Mouse (Mus musculus): ENCODE data around the gene Rps3. TPM values are rescaled to one million over a fixed set of nuclear protein-coding genes. Genes with fewer than 3 reads are reported as not detected.
"Not testable (repeated sequence)": the region's sequence is repeated elsewhere in the genome, so short reads cannot be mapped to it uniquely, and the experiment has no call there.

Rps3 gene
- 658 and 763 TPM in 2 replicates for polyA plus RNA-seq (2015; fragmentation: Nextera tagmentation; extraction: Ambion mirVana)

DNA sequence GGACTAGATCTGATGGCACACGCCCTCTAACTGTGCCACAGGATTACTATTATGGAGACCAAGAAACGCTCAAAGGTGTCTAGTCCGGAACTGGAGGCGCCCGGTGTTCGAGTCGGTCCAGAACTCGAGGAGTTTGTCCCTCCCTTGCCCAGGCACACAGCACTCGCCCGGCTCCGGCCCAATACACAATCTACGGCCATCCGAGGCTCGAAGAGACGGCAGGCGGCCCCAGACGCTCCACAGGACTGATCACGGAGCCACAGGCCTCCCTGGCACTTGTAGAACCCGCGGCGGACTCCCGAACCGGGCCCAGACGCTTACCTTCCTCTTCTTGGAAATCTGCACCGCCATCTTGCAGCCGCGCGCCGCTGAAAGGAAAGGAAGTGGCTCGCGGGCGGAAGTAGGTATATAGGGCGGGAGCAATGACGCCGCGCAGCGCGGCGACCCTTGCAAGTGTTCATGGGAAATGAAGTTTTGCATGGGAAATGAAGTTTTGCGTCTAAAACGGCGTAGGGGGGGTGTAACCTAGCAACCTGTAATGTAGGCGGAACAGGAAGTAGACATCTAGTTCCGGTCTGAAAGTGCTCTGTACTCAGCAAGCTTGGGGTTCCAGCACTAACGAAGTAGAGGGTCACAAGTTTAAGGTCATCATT is at the start of gene Rps3:
TSS of gene Rps3 (minus strand) at position 468 of the 653 bp plus-strand sequence.
- H3K27ac ChIP-seq, result peak within 1 kb of the TSS; percentile 86
- H3K4me3 ChIP-seq, result peak within 1 kb of the TSS; percentile 78
- ATAC-seq (ENCODE audit: insufficient number of reproducible peaks, low FRiP score, low TSS enrichment, low read depth), result peak; percentile 94
- H3K36me3 ChIP-seq, result peaks cover 40% of the 10 kb centered on the region
- peaks cover 13% of the 10 kb centered on the region; the same call in 1 of the 2 replicates for H3K27me3 ChIP-seq
- WGBS, result under 1% methylated on average over 43 of the region's 45 CpGs
- no peaks in the 10 kb centered on the region for H3K9me3 ChIP-seq
- peak within 1 kb of the TSS; percentile 78 for H3K9ac ChIP-seq
- peaks cover 35% of the 10 kb centered on the region for H3K4me1 ChIP-seq
- H3K4me2 ChIP-seq, result peak within 1 kb of the TSS; percentile 69

DNA sequence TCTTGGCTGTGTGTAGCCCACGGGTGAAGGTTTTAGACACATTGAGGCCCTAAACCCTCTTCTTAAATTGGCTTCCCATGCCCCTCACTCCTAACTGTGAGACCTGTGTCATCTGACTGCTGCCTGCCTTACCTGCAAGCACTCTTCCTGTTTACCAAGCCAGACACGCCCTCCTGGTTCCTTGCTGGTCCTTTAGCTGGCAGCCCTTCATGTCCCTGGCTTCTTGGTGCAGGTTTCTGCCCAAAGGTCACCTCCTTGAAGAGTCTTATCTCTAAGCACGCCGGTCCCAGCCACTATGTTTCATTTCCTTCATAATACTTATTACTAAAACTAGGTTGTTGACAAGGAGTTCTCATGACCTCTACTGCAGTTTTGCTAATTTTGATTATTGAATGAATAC is 49.0 kb upstream of the Rps3 start:
- no peaks in the 10 kb centered on the region for H3K36me3 ChIP-seq
- WGBS, result 82% methylated on average over 4 of the region's 4 CpGs
- H3K4me1 ChIP-seq, result peaks cover 30% of the 10 kb centered on the region
- H3K4me2 ChIP-seq, result no peak overlapping the region
- H3K27ac ChIP-seq, result no peak overlapping the region
- no peaks in the 10 kb centered on the region for H3K9me3 ChIP-seq
- no peak for ATAC-seq (ENCODE audit: insufficient number of reproducible peaks, low FRiP score, low TSS enrichment, low read depth)
- no peak overlapping the region for H3K4me3 ChIP-seq
- H3K9ac ChIP-seq, result no peak overlapping the region
- no peaks in the 10 kb centered on the region for H3K27me3 ChIP-seq

DNA sequence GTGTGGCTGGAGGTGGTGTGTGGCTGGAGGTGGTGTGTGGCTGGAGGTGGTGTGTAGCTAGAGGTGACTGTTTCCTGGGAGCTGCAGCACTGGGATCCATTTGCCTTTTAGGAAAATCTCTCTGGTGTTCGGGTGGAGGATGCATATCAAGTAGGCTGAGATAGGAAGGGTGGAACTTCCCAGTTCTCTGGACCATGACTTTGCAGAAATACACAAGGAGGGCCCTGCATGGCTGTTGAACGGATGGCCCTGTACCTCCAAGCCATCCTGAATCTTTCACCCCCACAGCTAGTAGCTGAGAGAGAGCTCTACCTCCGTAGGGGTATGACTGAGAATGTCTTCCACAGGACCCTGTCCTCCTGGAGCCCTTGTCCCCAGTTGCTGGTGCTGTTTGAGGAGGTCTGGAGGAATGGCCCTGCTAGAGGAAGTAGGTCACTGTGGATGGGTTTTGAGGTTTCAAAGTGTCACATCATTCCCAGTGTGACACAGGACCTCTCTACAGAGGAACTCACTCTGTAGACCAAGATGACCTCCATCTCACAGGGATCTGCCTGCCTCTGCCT is 48.0 kb upstream of the Rps3 start:
- Histone ChIP-seq H3K4me1 (peaks cover 20% of the 10 kb centered on the region), H3K9ac (no peak overlapping the region), H3K27ac (no peak overlapping the region), H3K27me3 (no peaks in the 10 kb centered on the region), H3K4me3 (no peak overlapping the region), H3K4me2 (no peak overlapping the region), H3K9me3 (no peaks in the 10 kb centered on the region), H3K36me3 (no peaks in the 10 kb centered on the region)
- ATAC-seq (ENCODE audit: insufficient number of reproducible peaks, low FRiP score, low TSS enrichment, low read depth), result no peak
- WGBS, result 82% methylated on average over 3 of the region's 3 CpGs

DNA sequence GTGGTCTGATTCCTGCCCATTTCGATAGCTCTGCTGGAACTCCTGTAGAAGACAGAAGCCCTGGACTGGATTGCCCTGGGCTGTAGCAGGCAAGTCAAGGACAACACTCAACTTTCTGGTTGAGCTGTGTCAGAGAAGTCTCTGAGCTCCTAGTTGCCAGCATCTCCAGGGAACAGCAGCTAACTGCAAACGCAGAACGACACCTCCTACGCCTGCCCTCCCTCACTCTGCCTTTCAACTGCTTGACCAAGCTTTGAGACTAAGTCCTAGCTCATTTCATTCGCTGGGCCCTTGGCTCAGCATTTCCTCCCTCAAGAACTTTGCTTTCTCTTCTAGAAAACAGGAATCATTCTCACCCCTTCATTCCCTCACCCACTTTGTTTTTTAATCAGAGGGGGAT is 45.9 kb upstream of the Rps3 start:
- no peak for ATAC-seq (ENCODE audit: insufficient number of reproducible peaks, low FRiP score, low TSS enrichment, low read depth)
- Histone ChIP-seq H3K27ac (no peak overlapping the region), H3K36me3 (no peaks in the 10 kb centered on the region), H3K4me1 (peaks cover 3% of the 10 kb centered on the region; the same call in 1 of the 2 replicates), H3K4me3 (no peak overlapping the region), H3K9ac (no peak overlapping the region), H3K27me3 (no peaks in the 10 kb centered on the region), H3K9me3 (no peaks in the 10 kb centered on the region), H3K4me2 (no peak overlapping the region)
- WGBS, result 48% methylated on average over 5 of the region's 5 CpGs

DNA sequence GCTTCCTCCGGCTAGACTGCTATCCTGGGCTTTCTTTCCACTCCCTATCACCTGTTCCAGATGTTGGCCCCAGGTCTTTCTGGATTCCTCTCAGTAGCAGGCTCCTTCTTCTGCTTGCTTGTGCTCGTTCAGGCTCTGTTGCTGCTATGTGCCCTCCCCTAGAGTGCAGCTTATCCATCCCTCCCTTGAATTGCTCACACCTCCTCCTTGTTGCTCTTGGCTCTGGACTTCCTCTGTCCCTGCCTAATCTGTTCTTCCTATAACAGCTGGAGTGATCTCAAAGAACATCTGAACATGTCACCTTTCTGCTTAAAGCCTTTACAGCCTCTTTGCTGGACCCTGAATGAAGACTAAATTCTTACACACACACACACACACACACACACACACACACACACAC is 45.0 kb upstream of the Rps3 start:
- Histone ChIP-seq H3K4me3 (no peak overlapping the region), H3K9ac (no peak overlapping the region), H3K36me3 (no peaks in the 10 kb centered on the region), H3K27me3 (no peaks in the 10 kb centered on the region), H3K9me3 (no peaks in the 10 kb centered on the region), H3K4me2 (no peak overlapping the region), H3K27ac (no peak overlapping the region), H3K4me1 (peaks cover 2% of the 10 kb centered on the region; the same call in 1 of the 2 replicates)
- no peak for ATAC-seq (ENCODE audit: insufficient number of reproducible peaks, low FRiP score, low TSS enrichment, low read depth)
- WGBS, result 18% methylated on average over 2 of the region's 2 CpGs

DNA sequence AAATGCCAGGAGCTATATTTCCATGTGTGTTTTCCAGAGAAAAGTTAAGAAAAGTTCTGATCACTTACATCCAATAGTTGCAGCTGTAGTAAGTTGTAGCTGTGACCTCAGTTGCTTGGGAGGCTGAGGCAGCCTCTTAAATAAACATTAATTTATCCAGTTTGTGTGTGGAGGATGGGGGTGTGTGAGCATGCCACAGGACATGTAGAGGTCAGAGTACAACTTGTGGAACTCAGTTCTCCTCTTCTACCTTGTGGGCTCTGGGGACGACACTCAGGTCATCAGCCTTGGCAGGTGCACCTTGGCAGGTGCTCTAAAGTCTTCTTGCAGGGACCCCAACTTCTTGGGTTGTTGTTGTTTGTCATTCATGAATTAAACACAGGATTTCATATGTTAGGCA is 40.3 kb upstream of the Rps3 start:
- ATAC-seq (ENCODE audit: insufficient number of reproducible peaks, low FRiP score, low TSS enrichment, low read depth), result no peak
- no peaks in the 10 kb centered on the region for H3K36me3 ChIP-seq
- peaks cover 7% of the 10 kb centered on the region; the same call in 1 of the 2 replicates for H3K4me1 ChIP-seq

DNA sequence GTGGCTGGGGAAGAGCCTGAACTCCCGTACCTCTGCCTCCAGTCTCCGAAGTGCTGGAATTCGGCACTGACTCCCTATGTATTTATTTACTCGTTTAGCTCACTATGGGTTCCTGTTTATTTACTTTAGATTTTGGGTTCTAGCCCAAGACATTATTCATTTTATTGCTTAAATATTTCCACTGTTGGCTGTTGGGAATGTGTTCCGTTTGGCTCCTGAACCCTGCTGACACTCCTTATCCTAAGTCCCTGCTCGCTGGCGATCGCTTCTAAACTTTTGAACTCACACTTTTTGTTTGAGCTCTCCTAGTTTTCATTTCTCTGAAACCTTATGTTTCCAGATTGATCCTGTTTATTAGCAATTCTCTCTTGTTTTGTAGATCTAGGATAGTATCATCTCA is 39.6 kb upstream of the Rps3 start:
- ATAC-seq (ENCODE audit: insufficient number of reproducible peaks, low FRiP score, low TSS enrichment, low read depth), result no peak
- H3K4me3 ChIP-seq, result no peak overlapping the region
- H3K9ac ChIP-seq, result no peak overlapping the region

More for the DNA sequence above, 40.3 kb upstream of the Rps3 start:
- H3K27ac ChIP-seq, result no peak overlapping the region
- H3K4me3 ChIP-seq, result no peak overlapping the region
- no peak overlapping the region for H3K9ac ChIP-seq
- no peak overlapping the region for H3K4me2 ChIP-seq
- H3K27me3 ChIP-seq, result no peaks in the 10 kb centered on the region
- 100% methylated on average over 1 of the region's 1 CpGs for WGBS
- H3K9me3 ChIP-seq, result no peaks in the 10 kb centered on the region

DNA sequence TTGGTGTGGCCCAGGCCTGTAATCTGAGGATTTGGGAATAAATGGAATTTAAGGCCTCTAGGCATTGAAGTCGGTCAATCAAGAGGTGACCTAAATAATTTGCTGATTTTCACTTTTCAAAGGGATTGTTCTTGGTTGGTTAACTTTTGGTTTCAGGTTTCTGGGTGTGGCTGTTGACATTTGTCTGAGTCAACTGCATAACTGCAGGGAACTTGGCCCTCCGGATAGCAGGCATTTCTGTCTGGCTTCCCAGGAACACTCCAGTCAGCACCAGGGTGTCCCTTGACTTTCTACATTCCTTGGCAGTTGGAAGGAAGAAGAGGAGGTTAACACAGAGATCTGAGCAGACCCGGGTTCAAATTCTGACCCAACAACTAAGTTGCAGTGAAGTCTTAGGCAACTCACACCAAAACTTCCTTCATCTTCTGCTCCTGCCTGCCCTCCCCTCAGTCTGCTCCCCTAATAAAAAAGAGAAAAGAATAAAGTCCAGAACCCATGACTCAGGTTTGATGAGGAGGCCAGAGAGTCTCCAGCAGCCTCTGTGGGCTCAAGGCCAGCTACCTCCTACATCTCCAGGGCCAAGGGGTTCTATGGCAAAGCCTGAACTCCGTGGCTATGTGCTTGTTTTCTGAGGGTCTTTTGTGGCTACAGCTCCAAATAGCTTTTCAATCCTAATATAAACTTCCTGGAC is 35.6 kb upstream of the Rps3 start:
- H3K9ac ChIP-seq, result no peak overlapping the region
- no peaks in the 10 kb centered on the region for H3K36me3 ChIP-seq
- H3K27me3 ChIP-seq, result no peaks in the 10 kb centered on the region
- no peak for ATAC-seq (ENCODE audit: insufficient number of reproducible peaks, low FRiP score, low TSS enrichment, low read depth)
- 0 out of 2 replicates have a peak, but pooled peaks cover 4% of the 10 kb centered on the region for H3K4me1 ChIP-seq
- H3K9me3 ChIP-seq, result no peaks in the 10 kb centered on the region
- H3K4me3 ChIP-seq, result no peak overlapping the region
- 52% methylated on average over 4 of the region's 4 CpGs for WGBS
- no peak overlapping the region for H3K27ac ChIP-seq
- H3K4me2 ChIP-seq, result no peak overlapping the region

More for the DNA sequence above, 39.6 kb upstream of the Rps3 start:
- H3K9me3 ChIP-seq, result no peaks in the 10 kb centered on the region
- no peak overlapping the region for H3K4me2 ChIP-seq
- H3K27me3 ChIP-seq, result no peaks in the 10 kb centered on the region
- 61% methylated on average over 8 of the region's 8 CpGs for WGBS
- H3K4me1 ChIP-seq, result 0 out of 2 replicates have a peak, but pooled peaks cover 4% of the 10 kb centered on the region
- no peaks in the 10 kb centered on the region for H3K36me3 ChIP-seq
- no peak overlapping the region for H3K27ac ChIP-seq

DNA sequence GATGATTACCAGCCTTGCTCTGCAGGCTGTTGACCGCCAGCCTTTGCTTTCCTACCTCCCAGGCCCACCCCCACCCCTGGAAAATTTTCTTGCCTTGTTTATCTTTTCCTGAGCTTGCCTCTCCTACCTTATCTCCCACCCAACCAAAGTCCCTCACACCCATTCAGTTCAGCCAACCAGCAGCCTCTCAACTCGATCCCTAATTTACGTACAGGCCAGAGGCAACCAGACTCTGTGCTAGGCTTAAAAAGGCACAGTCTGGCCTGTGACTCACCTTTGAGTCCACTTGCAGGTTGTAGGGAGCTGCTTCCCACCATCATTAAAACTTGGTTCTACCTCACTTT is 33.2 kb upstream of the Rps3 start:
- 0 out of 2 replicates have a peak, but pooled peaks cover 4% of the 10 kb centered on the region for H3K4me1 ChIP-seq
- no peaks in the 10 kb centered on the region for H3K9me3 ChIP-seq
- ATAC-seq (ENCODE audit: insufficient number of reproducible peaks, low FRiP score, low TSS enrichment, low read depth), result no peak
- H3K4me2 ChIP-seq, result no peak overlapping the region
- H3K27me3 ChIP-seq, result no peaks in the 10 kb centered on the region
- H3K36me3 ChIP-seq, result no peaks in the 10 kb centered on the region
- no peak overlapping the region for H3K4me3 ChIP-seq
- no peak overlapping the region for H3K9ac ChIP-seq
- WGBS, result 76% methylated on average over 3 of the region's 3 CpGs
- no peak overlapping the region for H3K27ac ChIP-seq

DNA sequence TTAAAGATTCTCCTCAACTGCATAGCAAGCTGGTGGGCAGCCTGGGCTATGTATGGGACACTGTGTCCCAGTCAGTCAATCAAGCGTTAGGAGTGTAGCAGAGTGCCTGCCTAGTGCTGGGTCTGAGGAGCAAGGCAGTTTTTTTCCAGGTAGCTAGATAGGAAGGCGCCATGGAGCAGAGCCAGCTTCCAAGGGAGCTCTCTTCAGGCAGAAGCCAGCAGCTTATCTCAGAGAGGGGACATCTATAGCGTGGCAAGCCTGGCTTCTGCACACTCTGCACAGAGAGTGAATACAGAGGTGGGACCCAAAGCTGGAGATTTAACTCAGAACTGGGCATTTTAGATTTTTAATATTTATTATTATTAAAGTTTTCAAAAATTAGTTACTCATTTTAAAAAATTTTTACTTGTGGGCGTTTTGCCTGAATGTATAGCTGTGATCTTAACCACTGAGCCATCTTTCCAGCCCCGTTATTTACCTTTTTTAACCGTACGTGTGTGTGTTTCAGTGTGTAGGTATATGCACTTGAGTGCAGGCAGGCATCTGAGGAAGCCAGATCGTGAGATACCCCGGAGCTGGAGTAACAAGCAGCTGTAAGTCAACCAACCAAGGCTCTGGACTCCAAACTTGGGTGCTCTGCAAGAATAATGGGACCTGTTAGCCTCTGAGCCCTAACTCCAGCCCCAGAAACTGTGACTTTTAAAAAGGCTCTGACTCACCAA is 32.7 kb upstream of the Rps3 start:
- Histone ChIP-seq H3K36me3 (no peaks in the 10 kb centered on the region), H3K9me3 (no peaks in the 10 kb centered on the region), H3K4me2 (no peak overlapping the region), H3K27me3 (no peaks in the 10 kb centered on the region), H3K9ac (no peak overlapping the region), H3K4me1 (0 out of 2 replicates have a peak, but pooled peaks cover 4% of the 10 kb centered on the region), H3K4me3 (no peak overlapping the region), H3K27ac (no peak overlapping the region)
- WGBS, result 83% methylated on average over 9 of the region's 9 CpGs
- ATAC-seq (ENCODE audit: insufficient number of reproducible peaks, low FRiP score, low TSS enrichment, low read depth), result no peak

DNA sequence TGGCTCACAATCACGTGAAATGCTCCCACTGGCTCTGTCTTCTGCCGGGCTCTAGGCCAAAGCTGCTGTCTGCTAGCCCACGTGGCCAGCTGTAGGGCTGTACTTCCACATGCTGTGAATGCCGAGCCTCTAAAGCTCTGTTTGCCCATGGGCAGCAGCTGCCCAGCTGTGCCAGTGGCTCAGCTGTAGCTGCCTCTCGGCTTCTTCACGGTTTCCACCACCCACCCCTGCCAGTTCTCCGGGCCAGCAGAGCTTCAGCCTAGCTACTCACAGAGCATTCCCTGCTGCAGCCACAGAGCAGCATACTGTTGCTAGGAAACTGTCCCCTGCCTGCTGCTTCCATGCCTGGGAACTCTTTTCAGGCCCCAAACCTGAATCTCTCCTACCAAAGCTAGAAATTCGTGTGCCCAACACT is 26.6 kb upstream of the Rps3 start:
- Histone ChIP-seq H3K27ac (no peak overlapping the region), H3K27me3 (no peaks in the 10 kb centered on the region), H3K9ac (no peak overlapping the region), H3K9me3 (no peaks in the 10 kb centered on the region), H3K4me2 (no peak overlapping the region), H3K36me3 (no peaks in the 10 kb centered on the region), H3K4me1 (peaks cover 5% of the 10 kb centered on the region), H3K4me3 (no peak overlapping the region)
- 11% methylated on average over 8 of the region's 8 CpGs for WGBS
- no peak for ATAC-seq (ENCODE audit: insufficient number of reproducible peaks, low FRiP score, low TSS enrichment, low read depth)

DNA sequence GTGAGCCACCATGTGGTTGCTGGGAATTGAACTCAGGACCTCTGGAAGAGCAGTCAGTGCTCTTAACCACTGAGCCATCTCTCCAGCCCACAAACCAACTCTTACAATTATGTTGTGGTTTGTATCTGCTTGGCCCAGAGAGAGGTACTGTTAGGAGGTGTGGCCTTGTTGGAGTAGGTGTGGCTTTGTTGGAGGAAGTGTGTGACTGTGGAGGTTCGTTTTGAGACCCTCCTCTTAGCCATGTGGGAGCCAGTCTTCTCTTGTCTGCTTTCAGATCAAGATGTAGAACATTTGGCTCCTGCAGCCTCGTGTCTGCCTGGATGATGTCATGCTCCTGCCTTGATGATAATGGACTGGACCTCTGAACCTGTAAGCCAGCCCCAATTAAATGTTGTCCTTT is 24.6 kb upstream of the Rps3 start:
- H3K4me2 ChIP-seq; H3K9ac ChIP-seq; H3K27me3 ChIP-seq; H3K4me1 ChIP-seq; H3K4me3 ChIP-seq; ATAC-seq (ENCODE audit: insufficient number of reproducible peaks, low FRiP score, low TSS enrichment, low read depth); H3K9me3 ChIP-seq; H3K27ac ChIP-seq; H3K36me3 ChIP-seq: not testable (repeated sequence)
- 16% methylated on average over 2 of the region's 2 CpGs for WGBS

Data from limb, embryonic 15.5 days (tissue).